8 mouse cellular contexts compared by ENCODE assay signal in the genomic region with DNA sequence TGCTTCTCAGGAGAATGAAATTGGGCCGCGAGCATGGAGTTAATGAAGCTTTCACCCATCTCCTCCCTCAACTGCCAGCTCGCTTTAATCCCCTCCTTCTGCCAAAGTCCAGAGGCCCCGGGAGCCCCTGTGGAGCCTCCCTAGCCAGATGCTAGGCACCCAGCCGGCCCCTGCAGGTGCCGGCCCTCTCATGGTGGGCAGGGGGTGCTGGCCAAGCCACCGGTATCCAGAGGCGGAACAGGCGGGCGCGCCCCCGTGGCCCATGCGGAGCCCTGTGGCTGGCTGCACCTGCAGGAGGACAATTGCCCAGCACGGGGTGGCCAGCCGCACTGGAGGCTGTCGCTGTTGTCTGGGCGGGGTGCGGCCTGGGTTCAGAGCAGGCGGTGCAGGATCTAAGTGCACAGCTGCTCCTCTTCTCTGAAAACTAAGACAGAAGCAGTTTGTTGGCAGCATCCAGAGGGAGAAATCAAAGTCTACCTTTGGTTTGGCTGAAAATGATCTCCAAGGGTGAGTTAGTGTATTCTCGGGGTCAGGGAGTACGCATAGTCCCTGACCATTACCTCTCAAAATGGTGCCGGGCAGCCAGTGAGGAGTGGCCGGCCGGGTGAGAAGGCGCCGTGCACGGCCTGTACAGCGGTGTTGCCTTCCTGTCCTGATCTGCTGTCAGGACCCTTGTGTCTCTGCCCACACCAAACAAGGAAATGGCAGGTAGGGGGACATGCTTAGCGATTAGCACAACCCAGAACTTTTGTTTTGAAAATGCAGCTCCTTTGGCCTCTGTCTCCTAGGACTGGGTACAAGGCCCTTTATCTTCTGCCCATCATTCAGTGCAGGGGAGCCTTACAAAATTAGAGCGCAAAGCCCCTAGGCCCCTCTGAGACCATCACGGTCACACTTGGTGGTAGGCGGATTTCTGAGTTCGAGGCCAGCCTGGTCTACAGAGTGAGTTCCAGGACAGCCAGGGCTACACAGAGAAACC.
A peak's percentile ranks its signal among the peaks of the same experiment; 100 is the strongest.
DNase-seq lines count a peak whose midpoint lies in the region; ATAC-seq and TF ChIP-seq lines count a peak whose summit lies in the region.

No protein-coding gene starts in this region.

- H3K36me3 ChIP-seq in embryonic facial prominence, embryonic 11.5 days (replicated peaks; ENCODE audit: control insufficient read depth, insufficient read depth, low read depth, low read length): no peaks in the 10 kb centered on the region
- H3K36me3 ChIP-seq in midbrain, embryonic 14.5 days (ENCODE audit: control insufficient read depth, insufficient read depth, low read length): no peaks in the 10 kb centered on the region

- ATAC-seq in cerebellum, adult (ENCODE audit: insufficient number of reproducible peaks, low FRiP score, low TSS enrichment): no peak
- peak; percentile 29 for ATAC-seq in embryonic facial prominence, embryonic 11.5 days (replicated peaks; ENCODE audit: insufficient number of reproducible peaks, low FRiP score, low TSS enrichment, low read depth)
- ATAC-seq in midbrain, embryonic 14.5 days (ENCODE audit: low FRiP score, low TSS enrichment): peak; percentile 53
- ATAC-seq in monocyte, adult 5-6 weeks (replicated peaks; ENCODE audit: insufficient number of reproducible peaks, low FRiP score, low TSS enrichment, poor library complexity, severe bottlenecking): no peak

- H3K9me3 ChIP-seq in embryonic facial prominence, embryonic 11.5 days (replicated peaks; ENCODE audit: control insufficient read depth, low read length): no peaks in the 10 kb centered on the region
- no peaks in the 10 kb centered on the region for H3K9me3 ChIP-seq in midbrain, embryonic 14.5 days (ENCODE audit: control insufficient read depth, low read length)

- H3K27me3 ChIP-seq in embryonic facial prominence, embryonic 11.5 days (ENCODE audit: control insufficient read depth, insufficient read depth, low read length): no peaks in the 10 kb centered on the region
- H3K27me3 ChIP-seq in midbrain, embryonic 14.5 days (ENCODE audit: control insufficient read depth, insufficient read depth, low read length): no peaks in the 10 kb centered on the region

- 33% methylated on average over 33 of the region's 33 CpGs for WGBS in embryonic facial prominence, embryonic 11.5 days
- 14% methylated on average over 33 of the region's 33 CpGs for WGBS in midbrain, embryonic 14.5 days
- WGBS in lung, adult 2 months: 77% methylated on average over 33 of the region's 33 CpGs

- no peak for TF ChIP-seq POLR2A in lung, adult 2 months (IDR thresholded peaks at IDR 0.05; ENCODE audit: borderline replicate concordance, extremely low read depth, low read depth, low read length)

- peak overlapping the region; percentile 35; the same call in 1 of the 2 replicates for H3K27ac ChIP-seq in embryonic facial prominence, embryonic 11.5 days (replicated peaks; ENCODE audit: low read depth, low read length)
- H3K27ac ChIP-seq in midbrain, embryonic 14.5 days (replicated peaks; ENCODE audit: low read depth, low read length): peak overlapping the region; percentile 78

- TF ChIP-seq CTCF in lung, adult 2 months (IDR thresholded peaks at IDR 0.05; ENCODE audit: insufficient read depth, low read length): no peak

- H3K4me3 ChIP-seq in embryonic facial prominence, embryonic 11.5 days (ENCODE audit: low read depth, low read length): no peak overlapping the region
- peak overlapping the region; percentile 14 for H3K4me3 ChIP-seq in midbrain, embryonic 14.5 days (replicated peaks; ENCODE audit: low read depth, low read length)
- no peak overlapping the region for H3K4me3 ChIP-seq in lung, adult 2 months (replicated peaks; ENCODE audit: extremely low read depth, low read depth, low read length)

- peak; percentile 83 to 88 for DNase-seq in cerebellum, postnatal 10 days
- DNase-seq in embryonic facial prominence, embryonic 11.5 days (ENCODE audit: low spot score): no peak
- peak; percentile 47 to 52 for DNase-seq in kidney, adult 8-10 months
- peak; percentile 69 for DNase-seq in midbrain, embryonic 14.5 days
- DNase-seq in lung, postnatal 36 days: no peak
- DNase-seq in lung, adult 2 months: no peak

- H3K4me2 ChIP-seq in embryonic facial prominence, embryonic 11.5 days (ENCODE audit: low read depth, low read length): peak overlapping the region; percentile 23
- peak overlapping the region; percentile 56 for H3K4me2 ChIP-seq in midbrain, embryonic 14.5 days (ENCODE audit: low read length)

- H3K4me1 ChIP-seq in embryonic facial prominence, embryonic 11.5 days (ENCODE audit: control insufficient read depth, insufficient read depth, low read length): peaks cover 14% of the 10 kb centered on the region
- H3K4me1 ChIP-seq in midbrain, embryonic 14.5 days (ENCODE audit: control insufficient read depth, insufficient read depth, low read length): peaks cover 65% of the 10 kb centered on the region
- peaks cover 9% of the 10 kb centered on the region for H3K4me1 ChIP-seq in lung, adult 2 months (ENCODE audit: control insufficient read depth, insufficient read depth, low read length)

- H3K9ac ChIP-seq in embryonic facial prominence, embryonic 11.5 days (replicated peaks; ENCODE audit: low read length): peak overlapping the region; percentile 29; the same call in 1 of the 2 replicates
- H3K9ac ChIP-seq in midbrain, embryonic 14.5 days (replicated peaks; ENCODE audit: low read length): peak overlapping the region; percentile 44

Comparison
In these comparisons a context has a peak if more than half of its experiments do, and no peak if none do; other contexts are left out.
1. DNase-seq: peak in cerebellum, postnatal 10 days (2 of 2), kidney, adult 8-10 months (2 of 2) and midbrain, embryonic 14.5 days (single experiment); none in embryonic facial prominence, embryonic 11.5 days (single experiment), lung, postnatal 36 days (single experiment) and lung, adult 2 months (single experiment).
2. ATAC-seq: peak in embryonic facial prominence, embryonic 11.5 days (single experiment) and midbrain, embryonic 14.5 days (single experiment); none in cerebellum, adult (single experiment) and monocyte, adult 5-6 weeks (single experiment).